Mouse (Mus musculus): ENCODE measurements around the gene Prmt8. TPM values are rescaled to one million over a fixed set of nuclear protein-coding genes. Genes with fewer than 3 reads are reported as not detected.
A peak's percentile ranks its signal among the peaks of the same experiment; 100 is the strongest.

The Prmt8 gene
- polyA plus RNA-seq (2012; ENCODE audit: insufficient read depth, low replicate concordance): 0.21 and 2.2 TPM in 2 replicates

GRCm38 (mm10) chr6:127769275-127770156 is at the start of gene Prmt8:
TSS of gene Prmt8 (minus strand) at chr6:127769472.
- no peak for TF ChIP-seq GATA1 (IDR thresholded peaks at IDR 0.05; ENCODE audit: borderline replicate concordance, low read length)
- Histone ChIP-seq H3K27me3 (replicated peaks) (peaks cover 96% of the 10 kb centered on the region), H3K9me3 (0 out of 2 replicates have a peak, but pooled peaks cover 7% of the 10 kb centered on the region), H3K36me3 (replicated peaks; ENCODE audit: low read length) (no peaks in the 10 kb centered on the region), H3K4me3 (replicated peaks) (no peak within 1 kb of the TSS), H3K4me1 (peaks cover 24% of the 10 kb centered on the region)

- Histone ChIP-seq H3K36me3 (replicated peaks; ENCODE audit: low read length) (no peaks in the 10 kb centered on the region), H3K27me3 (replicated peaks) (peaks cover 63% of the 10 kb centered on the region), H3K4me1 (peaks cover 4% of the 10 kb centered on the region; the same call in 1 of the 2 replicates), H3K4me3 (replicated peaks) (no peak overlapping the region), H3K9me3 (peaks cover 19% of the 10 kb centered on the region)
- TF ChIP-seq GATA1 (IDR thresholded peaks at IDR 0.05; ENCODE audit: borderline replicate concordance, low read length): no peak
- TF ChIP-seq FLI1 (IDR thresholded peaks at IDR 0.05; ENCODE audit: low read length): no peak
Observed at GRCm38 (mm10) chr6:127803046-127803729, 33.9 kb upstream of the Prmt8 start.

GRCm38 (mm10) chr6:127802211-127802610 is 32.9 kb upstream of the Prmt8 start:
- H3K36me3 ChIP-seq (replicated peaks; ENCODE audit: low read length): no peaks in the 10 kb centered on the region
- peaks cover 19% of the 10 kb centered on the region for H3K9me3 ChIP-seq
- peaks cover 4% of the 10 kb centered on the region; the same call in 1 of the 2 replicates for H3K4me1 ChIP-seq
- peaks cover 64% of the 10 kb centered on the region for H3K27me3 ChIP-seq (replicated peaks)
- no peak overlapping the region for H3K4me3 ChIP-seq (replicated peaks)
- TF ChIP-seq FLI1 (IDR thresholded peaks at IDR 0.05; ENCODE audit: low read length) (no peak), GATA1 (IDR thresholded peaks at IDR 0.05; ENCODE audit: borderline replicate concordance, low read length) (no peak)

GRCm38 (mm10) chr6:127790023-127790422 is 20.8 kb upstream of the Prmt8 start:
- peaks cover 19% of the 10 kb centered on the region for H3K4me1 ChIP-seq
- H3K27me3 ChIP-seq (replicated peaks): peaks cover 69% of the 10 kb centered on the region
- H3K4me3 ChIP-seq (replicated peaks): no peak overlapping the region
- TF ChIP-seq FLI1 (IDR thresholded peaks at IDR 0.05; ENCODE audit: low read length) (no peak), GATA1 (IDR thresholded peaks at IDR 0.05; ENCODE audit: borderline replicate concordance, low read length) (no peak)
- no peaks in the 10 kb centered on the region for H3K9me3 ChIP-seq
- H3K36me3 ChIP-seq (replicated peaks; ENCODE audit: low read length): no peaks in the 10 kb centered on the region

- no peak for TF ChIP-seq GATA1 (IDR thresholded peaks at IDR 0.05; ENCODE audit: borderline replicate concordance, low read length)
- TF ChIP-seq FLI1 (IDR thresholded peaks at IDR 0.05; ENCODE audit: low read length): no peak
- peaks cover 24% of the 10 kb centered on the region for H3K4me1 ChIP-seq
- H3K4me3 ChIP-seq (replicated peaks): no peak overlapping the region
- H3K36me3 ChIP-seq (replicated peaks; ENCODE audit: low read length): no peaks in the 10 kb centered on the region
- H3K9me3 ChIP-seq: 0 out of 2 replicates have a peak, but pooled peaks cover 7% of the 10 kb centered on the region
- peaks cover 92% of the 10 kb centered on the region for H3K27me3 ChIP-seq (replicated peaks)
Observed at GRCm38 (mm10) chr6:127770806-127771205, 1.5 kb upstream of the Prmt8 start.

- H3K4me1 ChIP-seq: peaks cover 24% of the 10 kb centered on the region
- peaks cover 97% of the 10 kb centered on the region for H3K27me3 ChIP-seq (replicated peaks)
- no peak for TF ChIP-seq FLI1 (IDR thresholded peaks at IDR 0.05; ENCODE audit: low read length)
- TF ChIP-seq GATA1 (IDR thresholded peaks at IDR 0.05; ENCODE audit: borderline replicate concordance, low read length): no peak
- H3K4me3 ChIP-seq (replicated peaks): no peak overlapping the region
- H3K36me3 ChIP-seq (replicated peaks; ENCODE audit: low read length): no peaks in the 10 kb centered on the region
- H3K9me3 ChIP-seq: 0 out of 2 replicates have a peak, but pooled peaks cover 7% of the 10 kb centered on the region
Observed at GRCm38 (mm10) chr6:127768621-127769274, 524 bp downstream of the Prmt8 start.

GRCm38 (mm10) chr6:127767706-127768493 is 1.4 kb downstream of the Prmt8 start:
- Histone ChIP-seq H3K27me3 (replicated peaks) (peaks cover 97% of the 10 kb centered on the region), H3K9me3 (0 out of 2 replicates have a peak, but pooled peaks cover 7% of the 10 kb centered on the region)

GRCm38 (mm10) chr6:127767201-127767705 is 2.0 kb downstream of the Prmt8 start:
- H3K27me3 ChIP-seq (replicated peaks): peaks cover 97% of the 10 kb centered on the region
- H3K4me3 ChIP-seq (replicated peaks): peak overlapping the region; percentile 67
- H3K36me3 ChIP-seq (replicated peaks; ENCODE audit: low read length): no peaks in the 10 kb centered on the region
- TF ChIP-seq FLI1 (IDR thresholded peaks at IDR 0.05; ENCODE audit: low read length): no peak
- no peak for TF ChIP-seq GATA1 (IDR thresholded peaks at IDR 0.05; ENCODE audit: borderline replicate concordance, low read length)
- 0 out of 2 replicates have a peak, but pooled peaks cover 10% of the 10 kb centered on the region for H3K9me3 ChIP-seq
- peaks cover 24% of the 10 kb centered on the region for H3K4me1 ChIP-seq

More at GRCm38 (mm10) chr6:127767706-127768493, 1.4 kb downstream of the Prmt8 start:
- Histone ChIP-seq H3K4me1 (peaks cover 24% of the 10 kb centered on the region), H3K4me3 (replicated peaks) (peak overlapping the region; percentile 62), H3K36me3 (replicated peaks; ENCODE audit: low read length) (no peaks in the 10 kb centered on the region)
- TF ChIP-seq FLI1 (IDR thresholded peaks at IDR 0.05; ENCODE audit: low read length) (no peak), GATA1 (IDR thresholded peaks at IDR 0.05; ENCODE audit: borderline replicate concordance, low read length) (no peak)

Measured in megakaryocyte, embryonic 14.5 days (primary cell).